Mouse (Mus musculus): ENCODE data around the gene Arnt2.

The Arnt2 gene

GRCm38 (mm10) chr7:84348145-84348911, 61.6 kb downstream of the Arnt2 start:
- DNase-seq (ENCODE audit: extremely low read depth, low read depth) = no peak

- DNase-seq (ENCODE audit: extremely low read depth, low read depth) = no peak
Measured at GRCm38 (mm10) chr7:84343160-84343559, 66.8 kb downstream of the Arnt2 start.

DNA sequence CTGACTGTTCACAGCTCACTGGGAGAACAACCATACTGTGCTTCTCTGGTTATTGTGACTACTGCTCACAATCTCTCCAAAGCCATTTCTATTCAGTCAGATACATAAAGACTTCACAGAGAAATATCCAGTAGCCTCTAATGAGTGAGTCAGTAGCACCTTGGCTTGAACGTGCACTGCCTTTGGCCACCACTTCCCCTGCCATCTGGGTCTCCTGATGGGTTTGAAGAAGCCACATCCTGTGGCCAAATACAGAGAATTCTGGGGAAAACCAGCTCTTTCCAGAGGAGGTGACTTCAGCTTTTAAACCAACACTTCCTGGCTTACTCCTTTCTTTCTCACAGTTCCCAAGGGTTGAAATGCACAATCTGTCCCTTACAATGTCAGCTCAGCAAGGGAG, 69.0 kb downstream of the Arnt2 start:
- DNase-seq (ENCODE audit: extremely low read depth, low read depth) = no peak

DNA sequence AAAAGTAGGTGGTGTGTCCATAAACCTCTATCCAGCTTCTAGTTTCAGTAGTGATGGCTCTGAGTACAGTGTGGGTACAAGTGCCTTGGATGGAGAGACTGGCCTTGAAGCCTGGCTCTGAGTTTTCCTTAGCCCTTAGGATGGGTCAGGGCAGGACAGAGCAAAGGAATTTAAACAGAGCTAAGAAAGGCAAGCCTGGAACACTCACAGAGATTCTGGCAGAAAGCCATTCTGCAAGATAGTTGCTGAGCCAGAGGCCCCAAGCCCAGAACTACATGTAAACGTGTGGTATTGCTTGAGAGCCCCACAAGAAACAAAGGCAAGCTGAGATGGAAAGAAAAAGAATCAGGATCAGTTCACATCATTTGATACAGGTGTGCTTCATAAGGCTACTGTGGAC, 70.8 kb downstream of the Arnt2 start:
- no peak for DNase-seq (ENCODE audit: extremely low read depth, low read depth)

DNA sequence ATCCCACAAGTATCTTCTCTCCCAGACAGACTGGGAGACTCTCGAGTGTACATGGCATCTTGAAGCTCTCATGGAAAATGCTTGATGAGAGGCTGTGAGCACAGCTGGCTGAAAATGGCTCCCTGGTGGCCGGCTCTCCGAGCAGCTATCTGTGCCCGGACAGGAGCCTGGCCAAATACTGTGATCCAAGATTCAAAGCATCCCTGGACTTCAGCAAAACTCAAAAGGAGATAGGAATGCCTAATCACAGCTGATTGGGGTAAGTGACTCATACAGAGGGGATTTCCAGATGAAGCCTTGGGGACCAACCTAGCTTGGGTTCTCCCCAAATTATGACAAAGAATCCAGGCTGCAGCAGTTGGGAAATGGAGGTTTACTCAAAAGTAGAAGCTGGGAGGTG, 72.2 kb downstream of the Arnt2 start:
- no peak for DNase-seq (ENCODE audit: extremely low read depth, low read depth)

- DNase-seq (ENCODE audit: extremely low read depth, low read depth) = no peak
Measured at GRCm38 (mm10) chr7:84336907-84337306, 73.1 kb downstream of the Arnt2 start.

DNA sequence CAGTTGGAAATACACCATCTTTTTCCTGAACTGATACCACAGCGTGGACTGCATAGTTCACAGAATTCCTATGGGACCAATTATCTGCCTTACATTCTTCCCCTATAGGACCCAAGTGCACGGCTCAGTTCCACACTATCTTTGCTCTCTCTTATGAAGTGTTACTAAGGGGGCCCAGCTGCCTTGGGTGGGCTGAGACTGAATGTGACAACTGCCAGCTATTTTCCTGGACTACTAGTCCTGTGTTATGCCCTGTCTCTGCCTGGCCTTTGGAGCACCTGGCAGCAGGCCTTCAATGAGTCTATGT, 73.4 kb downstream of the Arnt2 start:
- no peak for DNase-seq (ENCODE audit: extremely low read depth, low read depth)

- DNase-seq (ENCODE audit: extremely low read depth, low read depth) = no peak
Measured at GRCm38 (mm10) chr7:84335766-84336579, 74.0 kb downstream of the Arnt2 start.

DNA sequence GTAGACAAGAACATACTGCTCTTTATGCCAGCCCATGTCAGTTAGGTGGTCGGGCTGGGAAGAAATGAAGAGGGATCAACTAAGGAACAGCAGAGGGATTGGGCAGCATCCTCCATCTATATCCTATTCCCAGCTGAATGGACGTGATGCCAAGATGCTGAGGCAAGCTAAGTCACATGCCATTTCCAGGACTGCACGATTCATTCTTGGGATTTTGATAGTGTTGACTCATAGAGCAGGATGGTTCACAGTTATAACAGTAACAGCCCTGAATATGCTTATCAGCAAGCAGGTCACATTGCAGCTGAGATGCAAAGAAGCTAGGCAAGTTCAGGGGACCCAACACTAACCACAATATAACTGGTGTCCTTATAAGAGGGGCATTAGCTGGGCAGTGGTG, 76.0 kb downstream of the Arnt2 start:
- no peak for DNase-seq (ENCODE audit: extremely low read depth, low read depth)

DNA sequence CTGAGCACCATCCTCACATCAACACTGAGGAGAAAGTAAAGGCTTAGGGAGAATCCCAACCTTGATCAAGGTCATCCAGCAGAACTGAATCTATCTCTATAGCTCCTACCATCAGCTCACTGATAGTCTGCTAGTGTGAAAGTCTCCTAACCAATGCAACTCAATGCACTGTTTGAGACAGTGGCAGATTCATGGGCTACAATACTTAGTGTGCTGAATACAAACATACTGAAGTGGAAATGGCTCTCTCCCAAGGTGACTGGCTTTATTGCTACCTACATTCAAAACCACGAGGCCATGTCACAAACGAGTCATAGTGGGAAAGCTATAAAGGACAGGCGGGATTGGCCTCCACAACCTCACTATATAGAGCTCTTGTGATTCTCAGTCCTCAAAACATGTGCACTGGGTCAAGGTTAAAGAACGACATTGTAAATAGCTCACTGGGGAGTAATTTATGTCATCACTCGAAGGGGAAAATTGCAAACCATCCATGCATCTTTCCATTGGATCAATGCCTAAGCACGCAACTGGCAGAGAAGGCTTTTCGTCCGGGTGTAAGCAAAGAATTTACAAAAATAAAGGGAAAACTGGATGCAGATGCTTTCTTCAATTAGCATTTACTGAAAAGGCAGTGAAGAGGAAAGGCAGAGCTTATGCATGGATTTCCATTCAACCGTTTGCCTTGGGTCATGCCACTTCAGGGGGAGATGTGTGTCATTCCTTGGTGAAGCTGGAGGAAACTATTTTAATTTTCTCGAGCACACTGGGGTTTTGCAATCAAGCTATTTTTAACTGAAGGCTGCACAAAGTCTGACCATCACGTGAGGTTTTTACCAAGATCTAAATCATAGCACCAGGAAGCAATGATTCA, 77.4 kb downstream of the Arnt2 start:
- no peak for DNase-seq (ENCODE audit: extremely low read depth, low read depth)

DNA sequence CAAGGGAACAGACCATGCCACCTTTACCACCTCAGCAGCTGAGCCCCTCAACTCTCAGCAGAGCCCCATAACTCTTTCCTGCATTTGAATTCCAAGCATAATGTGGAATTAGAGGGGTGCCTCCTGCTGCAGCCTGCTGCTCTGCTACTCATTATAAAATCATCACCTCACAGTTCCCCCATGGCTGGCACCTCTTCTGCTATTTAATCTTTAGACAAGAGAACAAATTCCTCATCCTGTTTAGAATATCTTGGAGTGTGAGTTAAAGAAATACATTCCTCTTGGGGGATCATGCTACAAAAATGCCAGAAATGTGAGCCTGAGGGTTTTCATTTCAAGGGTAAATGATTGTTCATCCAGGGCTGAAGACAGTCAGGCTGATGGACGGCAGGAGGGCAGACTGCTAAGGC, 80.8 kb downstream of the Arnt2 start:
- no peak for DNase-seq (ENCODE audit: extremely low read depth, low read depth)

- no peak for DNase-seq (ENCODE audit: extremely low read depth, low read depth)
Measured at GRCm38 (mm10) chr7:84328770-84329169, 81.2 kb downstream of the Arnt2 start.

DNA sequence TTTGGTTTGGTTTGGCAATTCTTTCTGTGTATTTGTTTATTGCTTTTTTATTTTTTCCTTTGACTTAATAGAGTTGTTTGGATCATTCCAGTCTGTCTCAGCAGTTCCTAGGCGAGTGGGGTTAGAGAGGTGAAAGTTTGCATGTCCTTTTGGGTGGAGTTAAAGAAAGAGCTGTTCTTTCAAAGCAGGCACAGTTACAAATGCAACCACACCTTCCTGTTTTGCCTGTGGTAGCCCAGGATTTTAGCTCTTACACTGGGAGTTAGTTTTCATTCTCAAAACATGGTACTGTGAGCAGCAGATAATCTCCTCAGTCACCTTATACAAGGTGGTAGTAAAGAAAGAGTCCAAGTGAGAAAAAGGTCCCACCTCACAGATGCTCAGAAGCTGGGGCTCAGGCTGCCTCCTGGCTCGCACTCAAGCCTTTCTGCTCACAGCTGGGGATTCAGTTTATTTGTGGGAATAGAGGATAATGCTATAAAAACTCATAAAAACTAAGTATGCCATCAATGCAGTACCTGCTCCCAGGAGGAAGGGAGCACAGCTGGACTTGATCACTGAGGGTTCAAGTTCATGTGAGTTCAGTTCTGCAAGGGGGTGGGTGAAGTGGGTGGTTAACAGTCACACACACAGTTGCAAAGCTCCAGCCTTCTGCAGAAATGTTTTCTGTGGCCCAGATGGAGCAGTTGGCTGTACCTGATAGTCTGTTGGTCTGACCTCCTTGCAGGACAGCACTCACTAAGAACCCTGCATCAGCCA, 84.2 kb downstream of the Arnt2 start:
- DNase-seq (ENCODE audit: extremely low read depth, low read depth) = no peak

DNA sequence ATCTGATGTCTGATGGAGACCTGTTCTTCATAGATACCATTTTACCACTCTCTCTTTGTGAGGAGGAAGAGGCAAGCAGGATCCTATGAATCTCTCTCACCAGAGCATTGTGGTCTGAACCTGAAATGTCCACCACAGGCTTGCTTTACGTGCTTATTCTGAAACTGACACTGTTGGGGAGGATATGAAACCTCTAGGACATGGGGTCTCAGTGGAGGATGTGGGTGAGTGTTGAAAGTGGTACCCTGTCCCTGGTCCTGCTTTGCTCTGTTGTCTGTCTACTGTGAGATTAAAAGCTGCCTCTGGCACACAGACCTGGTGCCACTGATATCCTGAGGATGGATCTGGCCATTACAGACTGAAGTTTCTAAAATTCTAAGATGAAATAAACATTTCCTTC, 88.4 kb downstream of the Arnt2 start:
- no peak for DNase-seq (ENCODE audit: extremely low read depth, low read depth)

GRCm38 (mm10) chr7:84315353-84316003, 94.5 kb downstream of the Arnt2 start:
- no peak for DNase-seq (ENCODE audit: extremely low read depth, low read depth)

DNA sequence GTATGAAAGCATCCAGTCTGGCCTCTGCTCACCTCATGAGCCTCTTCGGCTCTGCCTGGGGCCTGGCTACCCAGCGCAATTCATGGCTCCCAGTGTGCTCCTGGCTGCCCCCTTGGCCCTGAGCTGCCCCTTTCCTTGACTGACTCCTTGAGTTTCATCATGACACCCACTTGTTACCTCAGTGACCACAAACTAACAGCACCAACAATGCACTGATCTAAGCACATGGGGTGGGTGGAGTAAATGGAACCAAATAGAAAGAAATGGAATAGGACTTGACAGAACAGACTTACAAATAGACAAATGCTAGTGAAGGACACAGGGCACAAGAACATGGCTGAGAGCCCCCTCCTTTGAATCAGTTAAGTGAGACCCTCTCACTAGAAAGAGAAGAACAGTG, 95.2 kb downstream of the Arnt2 start:
- no peak for DNase-seq (ENCODE audit: extremely low read depth, low read depth)

DNA sequence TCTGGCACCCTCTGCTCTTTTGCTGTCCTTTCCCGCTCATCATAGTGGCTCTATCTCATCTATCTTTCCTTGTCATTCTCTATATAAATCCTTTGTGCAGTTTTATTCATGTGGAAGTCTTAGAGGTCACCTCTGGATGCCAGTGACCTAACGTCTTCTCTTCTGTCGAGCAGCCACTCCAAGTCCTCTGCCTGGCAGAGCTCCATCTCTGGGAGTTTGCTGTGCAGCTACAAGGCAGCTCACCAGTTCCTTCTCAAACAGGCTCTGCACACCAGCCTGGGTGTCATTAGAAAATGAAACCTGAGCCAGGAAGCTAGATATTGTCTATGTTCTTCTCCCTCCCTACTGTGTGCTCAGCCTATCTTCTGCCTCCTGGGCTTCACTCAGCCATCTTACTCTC, 98.4 kb downstream of the Arnt2 start:
- no peak for DNase-seq (ENCODE audit: extremely low read depth, low read depth)

GRCm38 (mm10) chr7:84310909-84311311, 99.1 kb downstream of the Arnt2 start:
- DNase-seq (ENCODE audit: extremely low read depth, low read depth) = no peak

GRCm38 (mm10) chr7:84307329-84307925, 102.5 kb downstream of the Arnt2 start:
- no peak for DNase-seq (ENCODE audit: extremely low read depth, low read depth)

DNA sequence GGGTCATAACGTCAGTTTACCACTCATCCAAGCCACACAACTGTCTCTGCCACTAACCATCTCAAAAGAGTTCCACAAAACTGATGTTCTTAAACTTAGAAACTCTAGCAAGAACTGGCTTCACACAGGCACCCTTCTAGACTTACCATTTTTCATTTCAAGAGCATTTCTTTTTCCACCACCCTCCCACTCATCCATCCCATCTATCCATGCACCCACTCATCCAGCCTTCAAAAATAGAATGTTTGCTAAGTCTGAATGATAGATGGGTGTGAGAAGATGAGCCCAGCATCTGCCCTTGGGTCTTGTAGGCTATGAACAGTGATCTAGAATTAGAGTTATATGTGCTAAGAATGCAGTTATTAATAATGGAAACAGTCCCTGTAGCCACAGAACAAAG, 109.7 kb downstream of the Arnt2 start:
- DNase-seq (ENCODE audit: extremely low read depth, low read depth) = no peak
